ENCODE assay signal across 8 mouse cellular contexts in the genomic region with DNA sequence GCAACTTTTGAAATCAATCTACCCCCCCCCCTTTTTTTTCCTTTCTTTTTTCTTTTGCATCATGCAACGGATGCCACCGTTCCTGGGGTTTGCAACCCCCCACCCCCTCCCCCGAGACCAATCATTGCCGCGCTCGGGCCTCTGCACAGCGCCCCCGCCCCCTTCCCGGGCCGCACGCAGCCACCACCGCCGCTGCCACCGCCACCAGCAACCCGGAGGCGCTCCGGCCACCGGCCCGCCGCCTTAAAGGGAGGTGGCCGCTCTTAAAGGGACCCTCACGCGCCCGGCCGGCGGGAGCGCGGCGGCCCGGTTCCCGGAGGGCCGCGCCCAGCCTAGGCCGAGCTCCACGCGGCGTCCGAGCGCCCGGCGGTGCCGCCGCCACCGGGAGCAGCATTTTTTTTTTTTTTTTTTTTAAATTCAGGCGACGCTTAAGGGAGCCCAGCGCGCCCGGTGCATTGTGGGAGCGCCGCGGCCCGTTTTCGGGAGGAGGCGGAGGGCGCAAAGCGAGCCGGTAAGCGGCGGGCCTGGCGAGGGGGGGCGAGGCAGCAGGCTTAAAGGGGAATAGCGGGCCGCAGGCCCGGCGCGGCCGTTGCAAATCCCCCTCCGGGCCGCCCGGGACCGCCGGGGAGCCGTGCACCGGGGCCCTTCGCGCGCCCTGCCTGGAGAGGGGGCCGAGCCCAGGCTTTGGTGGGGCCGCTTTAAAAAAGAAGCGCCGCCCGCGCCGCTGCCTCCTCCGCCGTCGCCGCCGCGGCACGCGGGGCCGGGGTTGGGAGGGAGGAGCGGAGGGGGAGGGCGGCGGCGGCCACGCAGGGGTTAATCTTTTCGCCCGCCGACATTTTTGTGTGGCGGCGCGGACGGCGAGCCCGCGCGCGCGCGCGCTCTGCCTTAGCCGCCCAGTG. TPM values are rescaled to one million over a fixed set of nuclear protein-coding genes. Genes with fewer than 3 reads are reported as not detected.
DNase-seq lines count a peak whose midpoint lies in the region; ATAC-seq and TF ChIP-seq lines count a peak whose summit lies in the region.

A gene (plus strand): TSS at position 215 of the 899 bp plus-strand sequence.

- no peak for DNase-seq in ES-E14 (ENCODE audit: low read depth, low spot score)
- peak; percentile 87 for DNase-seq in cerebellum, adult 11 months
- peak; percentile 86 to 88 for DNase-seq in heart, postnatal 14 days
- peak; percentile 81 for DNase-seq in layer of hippocampus, adult 11-12 months (ENCODE audit: low spot score)
- DNase-seq in liver, postnatal 0 days: peak; percentile 85
- peak; percentile 63 for DNase-seq in telencephalon, adult 2 months (ENCODE audit: low read depth, low spot score)

- under 1% methylated on average over 67 of the region's 115 CpGs for WGBS in forebrain, embryonic 15.5 days
- under 1% methylated on average over 54 of the region's 115 CpGs for WGBS in liver, postnatal 0 days (ENCODE audit: insufficient replicate concordance)
- WGBS in neural tube, embryonic 13.5 days: under 1% methylated on average over 97 of the region's 115 CpGs

- peaks cover 12% of the 10 kb centered on the region; the same call in 1 of the 2 replicates for H3K36me3 ChIP-seq in ES-E14 (ENCODE audit: control insufficient read depth, insufficient read depth, low read length, poor library complexity, severe bottlenecking)
- peaks cover 9% of the 10 kb centered on the region for H3K36me3 ChIP-seq in forebrain, embryonic 15.5 days
- H3K36me3 ChIP-seq in liver, postnatal 0 days (replicated peaks; ENCODE audit: insufficient read depth, low read length): peaks cover 11% of the 10 kb centered on the region
- H3K36me3 ChIP-seq in neural tube, embryonic 13.5 days: peaks cover 16% of the 10 kb centered on the region

- intact Hi-C loops in heart, postnatal 14 days (cut with DNase I): loop anchor here (5.0 kb wide), 1 partner anchor 159 kb away; no protein-coding TSS in a partner anchor

- in situ Hi-C loops in ES-E14 (cut with MboI; ENCODE audit: low sequenced_read_pairs in 2 of 2, unreplicated experiment in 2 of 2): no loop called here

- peak within 1 kb of the TSS; percentile 94 for H3K27ac ChIP-seq in ES-E14 (ENCODE audit: insufficient read depth, low read depth, low read length, poor library complexity, severe bottlenecking)
- H3K27ac ChIP-seq in forebrain, embryonic 15.5 days (replicated peaks): peak within 1 kb of the TSS; percentile 100
- peak within 1 kb of the TSS; percentile 99 for H3K27ac ChIP-seq in liver, postnatal 0 days (ENCODE audit: low read depth)
- H3K27ac ChIP-seq in neural tube, embryonic 13.5 days (replicated peaks): peak within 1 kb of the TSS; percentile 100

- H3K4me2 ChIP-seq in forebrain, embryonic 15.5 days (replicated peaks): peak within 1 kb of the TSS; percentile 77
- peak within 1 kb of the TSS; percentile 71 for H3K4me2 ChIP-seq in liver, postnatal 0 days (ENCODE audit: low read depth, low read length)
- H3K4me2 ChIP-seq in neural tube, embryonic 13.5 days: peak within 1 kb of the TSS; percentile 83

- TF ChIP-seq EP300 in liver, postnatal 0 days (IDR thresholded peaks at IDR 0.05; ENCODE audit: low read depth): no peak

- peak within 1 kb of the TSS; percentile 99 for H3K9ac ChIP-seq in ES-E14 (ENCODE audit: insufficient read depth, low read depth, low read length, poor library complexity, severe bottlenecking)
- peak within 1 kb of the TSS; percentile 99 for H3K9ac ChIP-seq in forebrain, embryonic 15.5 days (replicated peaks)
- peak within 1 kb of the TSS; percentile 99 for H3K9ac ChIP-seq in liver, postnatal 0 days (replicated peaks)
- peak within 1 kb of the TSS; percentile 98 for H3K9ac ChIP-seq in neural tube, embryonic 13.5 days

- H3K9me3 ChIP-seq in ES-E14 (ENCODE audit: control insufficient read depth, insufficient read depth, low read depth, low read length): no peaks in the 10 kb centered on the region
- no peaks in the 10 kb centered on the region for H3K9me3 ChIP-seq in forebrain, embryonic 15.5 days
- no peaks in the 10 kb centered on the region for H3K9me3 ChIP-seq in liver, postnatal 0 days (ENCODE audit: low read length)
- no peaks in the 10 kb centered on the region for H3K9me3 ChIP-seq in neural tube, embryonic 13.5 days

- TF ChIP-seq CTCF in liver, postnatal 0 days (IDR thresholded peaks at IDR 0.05; ENCODE audit: low read depth): no peak

- H3K4me1 ChIP-seq in ES-E14 (ENCODE audit: control insufficient read depth in 2 of 2, insufficient read depth in 2 of 2, low read length in 2 of 2, poor library complexity in 1 of 2): peaks cover 4 to 6% of the 10 kb centered on the region in 2 experiments; a peak in 2 of 4 replicates
- H3K4me1 ChIP-seq in forebrain, embryonic 15.5 days: peaks cover 29% of the 10 kb centered on the region
- H3K4me1 ChIP-seq in liver, postnatal 0 days (ENCODE audit: insufficient read depth): peaks cover 19% of the 10 kb centered on the region
- peaks cover 25% of the 10 kb centered on the region for H3K4me1 ChIP-seq in neural tube, embryonic 13.5 days (replicated peaks)

- peak; percentile 87 for ATAC-seq in forebrain, embryonic 15.5 days (replicated peaks)
- peak; percentile 88 for ATAC-seq in liver, postnatal 0 days
- ATAC-seq in neural tube, embryonic 13.5 days (ENCODE audit: low read depth): peak; percentile 78

- H3K27me3 ChIP-seq in forebrain, embryonic 15.5 days: no peaks in the 10 kb centered on the region
- peaks cover 4% of the 10 kb centered on the region; the same call in 1 of the 2 replicates for H3K27me3 ChIP-seq in liver, postnatal 0 days (ENCODE audit: insufficient read depth, low read length)
- no peaks in the 10 kb centered on the region for H3K27me3 ChIP-seq in neural tube, embryonic 13.5 days

- H3K4me3 ChIP-seq in ES-E14 (ENCODE audit: insufficient read depth in 1 of 2, low read depth in 1 of 2, low read length in 2 of 2, poor library complexity in 1 of 2, severe bottlenecking in 1 of 2): peak within 1 kb of the TSS; percentile 69 to 85
- peak within 1 kb of the TSS; percentile 76 for H3K4me3 ChIP-seq in forebrain, embryonic 15.5 days
- peak within 1 kb of the TSS; percentile 74 for H3K4me3 ChIP-seq in liver, postnatal 0 days (ENCODE audit: low read depth, low read length)
- peak within 1 kb of the TSS; percentile 82 for H3K4me3 ChIP-seq in neural tube, embryonic 13.5 days

TF ChIP-seq in ES-E14, 5 proteins besides CTCF, POLR2A, EP300 and RAD21:
- TF ChIP-seq ZNF384 (IDR thresholded peaks at IDR 0.05; ENCODE audit: low read depth, low read length) (peak; percentile 88), CHD2 (IDR thresholded peaks at IDR 0.05; ENCODE audit: low read depth, low read length) (no peak)

RNA-seq across cellular contexts. Expression of the gene that starts here (rescaled TPM):
- 37.9 and 39.5 TPM in 2 replicates for total RNA-seq in ES-E14 (2012; rRNA removed)
- 80.5 and 81.5 TPM in 2 replicates for polyA plus RNA-seq in forebrain, embryonic 15.5 days (2015; fragmentation: Nextera tagmentation; extraction: Ambion mirVana)
- total RNA-seq in heart, postnatal 14 days (2021): 10 to 100 TPM; 18.8 to 19.3 TPM
- polyA plus RNA-seq in liver, postnatal 0 days (2015; fragmentation: Nextera tagmentation; extraction: Ambion mirVana): 22.2 and 23.8 TPM in 2 replicates
- polyA plus RNA-seq in neural tube, embryonic 13.5 days (2015; fragmentation: Nextera tagmentation; extraction: Ambion mirVana): 62.5 and 64.3 TPM in 2 replicates
